Mouse (Mus musculus): ENCODE data around the gene Brd2.

Brd2 gene

DNA sequence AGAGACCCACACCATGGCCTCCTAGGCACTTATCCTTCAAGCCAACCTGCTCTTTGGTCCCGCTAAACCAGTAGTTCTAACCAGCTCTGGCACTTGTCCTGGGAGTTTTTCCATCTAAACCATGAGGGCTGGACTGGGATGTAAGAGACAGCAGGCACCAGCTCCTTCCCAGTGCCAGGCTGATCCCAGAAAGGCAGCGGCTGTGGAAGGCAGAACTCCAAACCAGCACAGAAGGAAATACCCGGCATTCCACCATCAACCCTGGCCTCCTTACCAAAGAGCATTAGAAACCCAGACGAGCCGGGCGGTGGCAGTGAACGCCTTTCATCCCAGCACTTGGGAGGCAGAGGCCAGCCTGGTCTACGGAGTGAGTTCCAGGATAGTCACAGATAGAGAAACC lies 12.1 kb downstream of the Brd2 start:
- no peak for DNase-seq

DNA sequence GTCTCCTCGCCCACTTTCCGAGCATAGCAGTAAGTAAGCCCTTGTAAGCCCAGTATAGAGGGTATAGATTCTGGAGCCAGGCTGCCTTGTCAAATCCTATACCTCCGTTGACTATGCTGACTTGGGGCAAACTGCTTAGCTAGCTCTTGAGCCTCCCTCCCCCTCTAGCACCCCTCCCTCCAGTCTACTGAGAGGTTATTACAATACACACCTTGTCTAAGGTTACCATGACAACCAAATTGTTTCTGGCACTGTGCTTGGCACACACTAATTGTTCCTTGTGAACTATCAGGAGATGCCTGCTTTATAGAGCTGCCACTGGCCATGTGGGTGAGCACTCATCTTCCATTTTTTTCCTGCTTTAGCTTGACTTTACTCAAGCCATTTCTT lies 12.6 kb downstream of the Brd2 start:
- no peak for DNase-seq

DNA sequence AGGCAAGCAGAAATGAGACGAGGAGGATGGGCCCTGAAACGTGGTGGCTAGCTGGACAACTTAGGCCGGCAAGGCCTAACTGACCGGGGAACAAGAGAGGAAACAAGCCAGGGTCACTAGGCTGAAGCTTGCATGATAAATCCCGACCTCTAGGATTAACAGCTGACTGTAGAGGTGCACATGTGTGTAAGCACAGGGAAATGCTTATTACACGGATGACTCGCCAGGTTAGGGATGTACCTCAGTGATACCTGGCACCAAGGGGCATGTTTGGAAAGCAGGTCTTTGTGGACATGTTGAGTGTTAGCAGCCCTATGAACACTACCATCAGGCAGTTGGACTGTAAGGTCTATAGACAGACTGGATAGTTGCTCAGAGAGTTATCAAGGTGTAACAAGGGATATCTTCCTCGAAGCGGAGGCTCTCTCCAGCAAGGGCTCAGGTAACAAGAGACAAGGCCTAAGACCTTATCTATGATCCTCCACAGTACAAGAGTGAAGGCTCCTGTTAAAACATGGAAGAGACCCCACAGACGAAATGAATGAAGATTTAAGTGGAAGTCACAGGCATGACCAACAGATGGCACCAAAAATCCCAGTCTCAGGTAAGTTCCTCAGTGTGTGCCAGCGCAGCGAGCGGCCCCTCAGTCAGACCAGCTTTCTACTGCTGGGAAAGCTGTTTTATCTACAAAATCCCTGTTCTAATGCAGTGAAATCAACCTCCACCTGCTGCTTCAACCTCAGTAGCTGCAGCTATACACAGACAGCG lies 13.2 kb downstream of the Brd2 start:
- peak; percentile 58 for DNase-seq

DNA sequence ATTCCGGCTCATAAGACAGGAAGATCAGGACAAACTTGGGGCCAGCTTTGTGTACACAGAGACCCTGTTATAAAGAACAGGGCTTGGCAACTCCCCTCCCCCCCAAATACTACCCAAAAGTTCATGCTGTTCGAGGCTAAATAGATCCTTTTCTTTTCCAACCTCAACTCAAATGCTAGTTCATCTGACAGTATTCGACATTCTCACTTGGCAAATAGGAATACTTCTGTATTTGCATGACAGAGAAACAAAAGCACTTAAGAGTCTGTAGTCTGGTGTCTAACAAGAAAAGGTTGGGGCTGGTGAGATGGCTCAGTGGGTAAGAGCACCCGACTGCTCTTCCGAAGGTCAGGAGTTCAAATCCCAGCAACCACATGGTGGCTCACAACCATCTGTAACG lies 14.0 kb downstream of the Brd2 start:
- no peak for DNase-seq

DNA sequence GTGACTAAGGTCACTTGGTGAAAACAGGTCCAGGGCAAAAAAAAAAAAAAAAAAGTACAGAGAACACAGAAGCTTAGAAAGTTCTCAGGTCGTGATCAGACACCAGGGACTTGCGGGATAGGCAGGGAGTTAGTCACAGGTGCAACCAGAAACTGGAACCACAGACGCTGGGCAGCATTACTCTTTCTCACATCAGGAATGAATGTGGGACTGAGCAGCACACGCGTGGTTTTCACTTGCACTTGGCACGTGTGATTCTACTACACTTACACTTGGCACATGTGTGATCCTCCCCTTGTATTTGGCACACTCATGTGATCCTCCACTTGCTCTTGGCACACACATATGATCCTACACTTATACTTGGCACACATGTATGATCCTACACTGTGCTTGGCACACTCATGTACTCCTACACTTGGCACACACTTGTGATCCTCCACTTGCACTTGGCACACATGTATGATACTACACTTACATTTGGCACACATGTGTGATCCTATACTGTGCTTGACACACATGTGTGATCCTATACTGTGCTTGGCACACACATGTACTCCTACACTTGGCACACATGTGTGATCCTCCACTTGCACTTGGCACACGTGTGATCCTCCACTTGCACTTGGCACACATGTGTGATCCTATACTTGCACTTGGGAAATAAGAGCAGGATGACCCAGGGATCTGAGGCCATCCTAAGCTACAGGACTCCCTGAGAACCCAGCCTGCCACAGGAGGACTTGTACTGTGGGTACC lies 15.1 kb downstream of the Brd2 start:
- no peak for DNase-seq

DNA sequence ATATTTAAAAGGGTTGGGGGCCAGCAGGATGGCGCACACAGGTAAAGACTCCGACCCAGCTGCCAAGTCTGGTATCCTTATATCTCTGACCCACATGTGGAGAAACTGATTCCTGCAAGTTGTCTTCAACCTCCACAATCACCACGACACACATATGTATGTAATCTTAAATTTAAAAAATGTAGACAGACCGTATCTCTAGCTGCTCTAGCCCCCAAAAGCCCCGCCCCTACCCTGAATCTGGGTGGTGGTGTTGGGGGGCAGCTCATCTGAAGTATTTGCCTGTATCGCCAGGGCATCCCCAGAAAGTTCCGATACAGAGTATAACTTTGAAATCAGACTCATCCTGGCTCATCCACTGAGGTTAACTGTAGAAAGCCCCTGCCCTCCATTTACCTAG lies 15.9 kb downstream of the Brd2 start:
- DNase-seq: no peak

DNA sequence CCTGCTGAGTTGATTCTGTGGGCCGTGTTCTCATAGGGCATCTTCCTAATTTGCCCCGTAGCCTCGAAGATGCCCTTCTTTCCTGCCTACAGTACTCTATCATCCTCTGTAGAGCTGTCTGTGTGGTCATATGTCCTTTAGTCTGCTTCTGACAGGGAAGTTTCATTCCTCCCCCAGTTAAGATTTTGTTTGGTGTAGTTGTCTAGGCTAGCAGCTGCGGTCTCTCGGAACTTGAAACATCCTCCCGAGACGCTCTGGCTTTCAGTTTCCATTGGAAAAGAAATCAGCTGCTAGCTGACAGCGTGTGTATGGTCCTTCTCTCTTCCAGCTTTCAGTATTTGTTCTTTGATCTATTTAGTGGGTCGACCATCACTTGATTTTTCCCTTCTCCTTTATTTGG lies 17.6 kb downstream of the Brd2 start:
- no peak for DNase-seq

DNA sequence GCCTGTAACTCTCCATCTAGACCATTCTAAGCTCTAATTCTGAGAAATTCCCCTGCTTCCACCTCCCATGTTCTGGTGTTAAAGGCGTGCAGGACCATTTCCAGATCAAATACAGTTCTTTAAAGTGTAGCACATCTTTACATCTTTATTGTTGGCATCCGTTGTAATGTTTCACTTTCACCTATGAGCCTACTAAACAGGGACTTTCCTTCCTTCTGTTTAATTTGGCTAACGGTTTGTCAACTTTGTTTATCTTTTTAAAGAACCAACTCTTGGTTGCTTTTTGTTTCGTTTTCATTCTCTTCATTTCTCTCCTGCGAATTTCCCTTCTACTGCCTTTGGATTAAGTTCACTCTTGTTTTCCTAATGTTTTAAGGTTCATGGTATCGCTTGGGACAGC lies 19.6 kb downstream of the Brd2 start:
- DNase-seq: no peak

DNA sequence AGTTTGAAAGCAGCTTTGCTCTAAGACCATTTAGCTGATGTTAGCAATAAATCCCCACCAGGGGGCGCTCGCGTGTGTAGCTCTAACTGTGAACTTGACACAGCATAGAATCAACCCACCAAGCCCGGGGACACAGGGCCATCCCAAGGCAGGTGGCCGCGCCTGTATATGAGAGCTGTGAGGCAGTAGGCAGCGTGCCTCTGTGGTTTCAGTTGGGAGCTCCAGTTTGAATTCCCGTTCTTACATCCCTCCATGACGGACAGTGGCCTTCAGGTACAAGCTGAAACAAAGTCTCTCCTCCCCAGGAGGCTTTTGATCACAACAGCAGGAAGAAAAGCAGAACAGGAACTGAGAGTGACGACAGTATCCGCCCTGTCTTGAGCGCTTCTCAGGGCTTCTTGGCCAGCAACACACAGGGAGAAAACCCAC lies 20.8 kb downstream of the Brd2 start:
- peak; percentile 97 for DNase-seq

DNA sequence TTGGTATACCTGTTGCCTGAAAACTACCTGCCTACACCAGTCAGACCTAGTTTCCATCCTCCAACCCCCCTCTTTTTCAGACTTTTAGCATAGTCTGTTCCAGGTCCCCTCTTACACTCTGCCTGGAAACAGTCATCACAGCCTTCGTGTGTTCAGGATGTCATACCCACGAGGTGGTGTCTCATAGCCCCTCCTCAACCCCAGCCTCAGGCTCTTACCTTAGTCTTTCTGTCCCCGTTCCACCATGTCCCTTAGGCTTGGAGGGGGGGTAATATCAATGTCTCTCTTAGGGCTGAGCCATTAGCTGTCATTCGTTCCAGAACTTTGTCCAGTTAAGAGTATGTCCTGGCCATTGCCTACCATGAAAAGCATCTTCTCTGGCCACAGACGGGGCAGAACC lies 21.2 kb downstream of the Brd2 start:
- DNase-seq: no peak

DNA sequence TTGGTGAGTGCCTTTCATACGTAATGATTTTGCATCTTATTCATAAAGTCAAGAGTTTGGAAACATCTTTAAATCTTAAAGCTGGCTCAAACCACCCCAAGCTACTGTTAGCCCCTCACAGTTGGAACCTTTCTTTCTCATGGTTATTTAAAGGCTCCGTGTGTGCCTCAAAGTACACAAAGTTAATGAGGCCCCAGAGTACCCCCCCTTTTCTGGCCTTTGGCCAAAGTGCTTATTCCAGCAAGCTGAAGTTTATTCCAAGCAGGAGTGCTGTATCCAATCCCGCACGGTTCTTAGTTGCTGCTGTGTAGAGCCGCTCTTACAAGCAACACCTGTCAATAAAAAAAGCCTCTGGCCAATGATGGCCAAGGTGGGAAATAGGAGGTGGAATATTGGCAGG lies 22.9 kb downstream of the Brd2 start:
- no peak for DNase-seq

DNA sequence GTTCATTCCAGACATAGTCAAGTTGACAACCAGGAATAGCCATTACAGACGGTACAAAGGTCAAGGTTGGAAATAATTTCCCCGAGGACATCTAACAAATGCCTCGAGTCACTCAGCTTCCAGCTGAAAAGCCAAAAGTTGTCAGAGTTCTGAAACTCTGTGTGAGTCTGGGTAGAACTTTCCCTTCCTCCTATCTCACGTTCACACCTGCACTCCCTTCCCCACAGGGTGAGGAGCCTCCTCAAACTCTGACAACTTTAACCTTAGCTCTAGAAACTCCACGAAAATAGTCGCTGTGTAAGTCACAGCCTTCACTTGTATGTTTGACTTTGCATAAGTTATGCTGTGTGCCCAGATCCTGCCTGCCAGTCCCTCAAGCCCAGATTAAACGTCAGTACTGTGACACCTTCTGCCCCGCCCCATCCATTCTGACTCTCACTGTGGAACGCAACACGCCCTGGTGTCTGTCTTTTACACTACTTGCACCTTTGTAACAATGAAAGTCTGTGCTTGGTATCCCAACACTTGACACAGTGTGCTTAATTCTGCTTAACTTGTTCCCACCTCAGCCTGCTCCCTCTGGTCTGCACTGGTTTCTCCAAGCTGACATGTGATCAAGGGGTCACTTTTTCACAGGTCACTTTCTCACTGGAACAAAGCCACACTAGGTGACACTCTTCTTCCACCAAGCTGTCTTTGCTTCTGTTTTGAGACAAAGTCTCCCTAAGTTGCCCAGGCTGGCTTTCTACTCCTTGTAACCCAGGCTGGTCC lies 23.5 kb downstream of the Brd2 start:
- DNase-seq: no peak

DNA sequence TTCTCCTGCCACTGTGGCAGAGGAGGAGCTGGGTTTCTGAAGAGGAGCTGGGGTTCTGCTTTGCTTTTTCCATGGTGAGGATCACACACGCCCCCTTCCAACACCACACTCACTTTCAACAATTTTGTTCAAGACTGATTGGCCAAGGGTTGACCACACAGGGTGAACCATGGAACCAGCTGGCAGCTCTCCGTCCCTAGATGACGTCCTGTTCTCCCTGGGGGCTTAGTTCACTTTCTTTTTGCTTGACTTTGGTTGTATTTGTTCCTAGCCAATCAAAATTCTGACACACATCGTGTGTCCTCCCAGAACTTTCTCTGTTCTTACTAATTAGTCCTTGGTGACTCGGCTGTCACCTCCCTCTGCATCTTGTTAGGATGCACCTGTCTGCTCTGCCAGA lies 25.2 kb downstream of the Brd2 start:
- no peak for DNase-seq

DNA sequence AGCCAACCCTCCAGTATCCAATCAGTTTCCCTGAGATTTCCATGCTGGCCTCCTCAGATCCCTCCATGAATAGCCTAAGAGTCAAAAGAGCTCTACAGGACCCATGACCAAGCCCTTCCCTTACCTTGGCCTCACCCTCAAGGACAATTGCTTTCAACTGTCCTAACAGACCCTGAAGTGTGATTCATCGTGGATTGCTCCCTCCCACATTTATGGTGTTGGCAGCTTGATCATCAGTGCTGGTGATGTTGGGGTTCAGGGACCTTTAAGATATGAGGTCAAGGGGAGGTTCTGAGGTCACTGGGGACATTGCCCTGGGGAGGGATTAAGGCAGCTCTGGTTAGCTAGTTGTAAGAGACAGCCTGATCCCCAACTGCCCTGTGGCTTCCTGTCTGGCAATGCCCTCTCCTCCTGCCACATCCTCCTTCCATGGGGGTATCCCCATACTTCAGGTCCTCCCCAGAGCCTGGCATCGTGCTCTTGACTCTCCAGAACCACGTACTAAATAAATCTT lies 25.9 kb downstream of the Brd2 start:
- DNase-seq: no peak

DNA sequence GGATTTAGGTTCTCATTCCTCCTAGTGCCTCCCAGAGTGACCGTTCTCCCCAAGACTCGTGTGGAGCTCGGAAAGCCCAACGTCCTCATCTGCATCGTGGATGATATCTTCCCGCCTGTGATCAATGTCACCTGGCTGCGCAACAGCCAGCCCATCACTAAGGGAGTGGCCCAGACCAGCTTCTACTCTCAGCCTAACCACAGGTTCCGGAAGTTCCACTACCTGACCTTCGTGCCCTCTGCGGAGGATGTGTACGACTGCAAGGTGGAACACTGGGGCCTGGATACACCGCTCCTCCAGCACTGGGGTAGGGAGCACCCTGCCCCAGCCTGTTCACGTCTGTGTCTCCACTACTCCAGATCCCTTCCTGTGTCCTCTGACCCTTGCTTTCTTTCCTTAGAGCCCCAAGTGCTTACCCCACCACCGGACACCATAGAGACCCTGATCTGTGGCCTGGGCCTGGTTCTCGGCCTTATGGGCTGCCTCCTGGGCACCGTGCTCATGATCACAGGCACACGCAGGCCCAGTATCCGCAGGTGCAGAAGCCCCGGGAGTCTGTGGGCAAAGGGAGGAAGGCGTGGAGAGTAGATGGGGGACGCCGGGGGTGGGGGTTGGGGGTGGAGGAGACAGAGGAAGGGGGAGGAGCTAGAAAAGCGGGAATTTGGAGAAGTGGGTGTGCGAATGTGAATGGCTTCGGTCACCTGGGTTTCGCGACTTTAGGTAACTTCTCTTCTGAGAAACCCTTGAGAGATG lies 28.0 kb downstream of the Brd2 start:
- DNase-seq: peak; percentile 54

DNA sequence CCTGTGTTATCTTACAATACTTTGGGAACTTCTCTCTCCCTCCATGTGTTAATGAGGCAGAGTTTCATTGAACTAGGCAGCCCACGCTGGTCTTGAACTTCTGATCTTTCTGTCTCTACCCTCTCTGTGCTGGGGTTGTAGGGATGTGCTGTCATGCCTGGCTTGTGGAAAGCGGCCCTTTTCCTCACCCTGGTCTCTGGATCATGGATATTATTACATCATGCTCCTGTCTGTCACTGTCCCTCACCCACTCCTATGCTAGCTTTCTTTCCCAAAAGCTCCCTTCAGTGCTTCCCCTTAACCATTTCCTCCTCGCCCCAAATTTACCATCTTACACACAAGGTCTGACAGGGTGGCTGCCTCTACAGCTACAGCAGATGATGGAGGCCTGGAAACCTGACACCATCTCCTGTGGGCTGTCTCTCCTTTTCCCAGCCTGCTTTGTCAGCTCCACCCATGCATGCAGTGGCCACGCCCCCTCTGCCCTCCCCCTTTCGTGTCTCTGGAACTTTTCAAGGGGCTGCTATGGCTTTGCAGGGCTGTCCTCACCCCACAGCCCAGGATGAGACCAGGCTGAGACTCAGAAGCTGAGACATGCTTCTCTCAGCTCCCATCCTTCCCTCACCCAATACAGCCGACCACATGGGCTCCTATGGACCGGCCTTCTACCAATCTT lies 29.1 kb downstream of the Brd2 start:
- DNase-seq: peak; percentile 69

DNA sequence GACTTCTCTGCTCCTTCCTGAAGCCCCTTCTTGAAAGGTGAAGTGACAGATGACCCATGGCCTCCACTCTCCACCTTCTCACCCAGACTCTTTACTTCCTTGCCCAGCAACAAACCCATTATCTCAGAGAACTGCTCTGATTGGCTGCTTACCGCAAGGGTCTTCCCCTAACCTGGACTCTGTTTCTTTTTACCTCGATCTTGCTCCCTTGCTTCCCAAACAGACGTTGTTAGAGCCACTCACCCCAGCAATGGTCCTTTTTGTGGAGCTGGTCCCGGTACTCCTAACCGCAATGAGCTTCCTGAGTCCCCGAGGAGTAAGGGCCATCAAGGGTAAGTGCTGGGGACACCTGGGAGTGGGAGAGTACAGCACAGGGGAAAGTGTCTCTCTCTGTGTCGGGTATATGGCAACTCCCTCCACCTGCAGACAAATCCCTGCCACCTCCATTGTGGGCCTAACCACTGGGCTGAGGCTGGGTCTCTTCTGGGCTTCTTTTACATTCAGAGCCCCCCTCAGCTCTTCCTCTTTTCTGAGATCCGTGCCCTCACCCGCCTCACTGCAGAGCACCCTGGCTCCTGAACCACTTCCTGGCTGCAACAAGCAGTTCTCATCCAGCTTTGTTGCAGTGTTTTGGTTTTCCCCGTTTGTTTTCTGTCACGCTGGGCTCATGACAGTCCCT lies 30.1 kb downstream of the Brd2 start, which contains the start of gene H2-Oa:
H2-Oa (plus strand) TSS at position 144 of the 679 bp plus-strand sequence.
- DNase-seq: peak; percentile 73

DNA sequence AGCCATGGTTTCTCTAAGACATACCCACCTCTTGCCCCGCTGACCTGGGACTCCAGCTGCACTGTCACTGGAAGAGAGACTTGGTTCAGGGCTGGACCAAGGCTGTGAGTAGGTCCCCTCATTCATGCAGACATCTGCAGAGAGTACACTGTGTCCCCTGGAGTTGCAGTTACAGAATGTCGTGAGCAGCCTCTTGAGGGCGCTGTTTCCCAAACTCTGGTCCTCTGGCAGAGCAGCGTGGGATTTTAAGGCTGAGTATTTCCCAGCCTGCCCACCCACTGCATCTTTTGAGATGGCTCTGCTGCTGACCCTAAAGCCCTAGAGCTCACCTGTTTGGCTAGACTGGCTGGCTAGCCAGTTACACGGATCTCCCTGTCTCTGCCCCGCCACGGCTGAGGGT lies 31.5 kb downstream of the Brd2 start:
- peak; percentile 67 for DNase-seq

DNA sequence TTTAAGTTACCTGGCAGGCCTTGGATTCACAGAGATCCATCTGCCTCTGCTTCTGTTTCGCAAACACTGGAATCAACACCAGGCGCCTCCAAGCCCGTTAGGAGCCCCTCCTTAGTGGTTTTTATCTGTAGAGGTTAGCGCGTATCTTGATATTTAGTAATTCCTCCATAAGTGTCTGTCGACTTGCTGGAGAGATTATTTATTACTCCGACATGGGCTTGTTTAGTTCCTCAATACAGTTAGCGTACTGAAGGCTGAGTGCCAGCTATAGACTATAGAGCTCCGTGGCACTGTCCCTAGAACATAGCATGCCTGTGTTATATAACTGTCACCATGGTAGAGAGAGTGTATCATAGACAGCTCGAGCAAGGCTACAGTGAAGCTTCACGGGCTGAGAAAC lies 34.3 kb downstream of the Brd2 start:
- no peak for DNase-seq

DNA sequence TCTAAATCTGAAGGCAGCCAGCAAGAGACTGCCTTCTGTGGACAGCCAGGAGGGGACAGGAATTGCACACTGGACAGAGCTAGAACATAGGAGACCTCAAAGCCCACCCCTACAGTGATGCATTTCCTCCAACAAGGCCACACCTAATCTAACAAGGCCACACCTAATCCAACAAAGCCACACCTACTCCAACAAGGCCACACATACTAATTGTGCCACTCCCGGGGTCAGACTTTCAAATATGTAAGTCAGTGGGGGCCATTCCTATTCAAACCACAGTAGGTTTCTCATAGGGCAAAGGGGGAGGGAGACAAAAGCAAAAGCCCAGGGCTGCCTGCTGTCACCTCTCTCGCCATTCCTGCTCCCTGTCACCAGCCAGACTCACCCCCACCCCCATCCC lies 35.0 kb downstream of the Brd2 start:
- no peak for DNase-seq

DNA sequence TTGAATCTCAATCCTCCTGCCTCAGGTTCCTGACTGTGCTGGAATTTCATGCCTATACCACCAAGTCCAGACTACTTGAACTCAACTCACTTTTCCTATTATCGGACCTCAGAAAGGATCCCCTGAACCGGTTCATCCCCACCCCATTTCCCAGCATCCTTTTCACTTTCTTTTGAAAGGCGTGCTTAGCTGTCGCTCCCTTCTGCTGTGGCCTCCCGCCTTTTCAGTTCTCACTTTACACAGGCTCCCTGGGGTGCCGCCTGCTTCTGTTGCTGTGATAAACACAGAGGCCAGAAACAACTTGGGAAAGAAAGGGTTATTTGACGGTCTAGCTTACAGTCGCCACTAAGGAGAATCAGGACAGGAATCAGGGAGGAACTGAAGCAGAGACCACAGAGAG lies 39.3 kb downstream of the Brd2 start:
- no peak for DNase-seq

DNA sequence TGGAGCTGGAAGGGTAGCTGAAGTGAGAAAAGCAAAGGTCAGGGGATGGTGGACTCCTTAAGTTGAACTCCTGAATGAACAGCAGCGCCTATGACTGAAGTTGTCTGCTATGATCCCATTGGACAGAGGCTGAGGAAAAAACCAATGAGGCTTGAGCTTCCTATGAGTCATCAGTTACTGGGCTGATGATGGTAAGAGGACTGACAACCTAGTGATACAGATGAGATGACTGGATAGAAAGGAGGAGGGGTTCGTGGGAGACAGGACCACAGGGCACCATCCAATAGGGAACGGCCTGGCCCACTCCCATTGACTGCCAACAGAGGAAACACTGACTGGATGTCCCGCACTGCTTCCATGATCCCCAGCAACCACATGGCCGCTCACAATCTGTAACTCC lies 42.8 kb downstream of the Brd2 start:
- DNase-seq: no peak
